18 mouse cellular contexts compared by ENCODE assay signal in the genomic region with DNA sequence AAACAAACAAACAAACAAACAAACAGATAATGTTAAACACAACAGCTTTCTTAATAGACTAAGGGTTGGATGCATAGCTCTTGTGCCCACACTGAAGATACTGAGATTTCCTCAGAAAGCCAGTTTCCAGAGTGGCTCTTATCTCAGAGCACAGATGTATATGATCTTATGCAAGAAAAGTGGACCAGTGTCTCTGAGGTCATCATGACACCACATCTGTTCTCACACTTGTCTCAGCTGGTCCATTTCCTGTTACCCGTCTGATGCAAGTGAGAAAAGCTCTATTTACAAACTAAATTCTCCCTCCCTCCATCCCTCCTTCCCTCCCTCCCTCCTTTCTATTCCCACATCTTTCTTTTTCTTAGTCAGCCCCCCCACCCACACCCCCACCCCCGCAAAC.
"Had no signal": no experiment of that assay in that cellular context is flagged by ENCODE, and none has a peak within 500 bp of the region (broad histone marks: within the 10 kb centered on the region; RNA-seq: fewer than 3 reads in every experiment).

No protein-coding gene starts in this region.

- H3K4me1 ChIP-seq: megakaryocyte, embryonic 14.5 days; midbrain, embryonic 13.5 days; midbrain, embryonic 15.5 days; neural tube, embryonic 12.5 days had no signal

- H3K4me3 ChIP-seq: lung, embryonic 15.5 days; megakaryocyte, embryonic 14.5 days; midbrain, embryonic 13.5 days; midbrain, embryonic 15.5 days; myocyte; neural tube, embryonic 12.5 days had no signal

- H3K27ac ChIP-seq: liver, embryonic 14.5 days; lung, embryonic 15.5 days; midbrain, embryonic 13.5 days; midbrain, embryonic 15.5 days; neural tube, embryonic 12.5 days had no signal

- ATAC-seq: lung, postnatal 0 days; midbrain, embryonic 13.5 days; midbrain, embryonic 15.5 days had no signal

- H3K27me3 ChIP-seq: lung, embryonic 15.5 days; midbrain, embryonic 13.5 days; midbrain, embryonic 15.5 days; neural tube, embryonic 12.5 days had no signal

- H3K9me3 ChIP-seq: lung, embryonic 15.5 days; midbrain, embryonic 13.5 days; midbrain, embryonic 15.5 days; neural tube, embryonic 12.5 days had no signal

- H3K36me3 ChIP-seq: lung, embryonic 15.5 days; midbrain, embryonic 13.5 days; midbrain, embryonic 15.5 days; neural tube, embryonic 12.5 days had no signal

- DNase-seq: lung, adult 18-20 months; lung, postnatal 4 days; retina, postnatal 1 day; right cerebral cortex, adult 18-20 months; right cerebral cortex, postnatal 25 days; right cerebral cortex, postnatal 4 days; spleen, adult 18-20 months; thymus, adult 18-20 months; thymus, postnatal 14 days; thymus, postnatal 36 days had no signal
